Mouse (Mus musculus) midbrain, embryonic 14.5 days (tissue): ENCODE results near the gene Ugt2b1. TPM values are rescaled to one million over a fixed set of nuclear protein-coding genes. Genes with fewer than 3 reads are reported as not detected.

Source experiments
- ATAC-seq: fragments of 200-750 bp; cut with Nextera tagmentation; 2 replicates; pipeline ENCODE4 v1.8.0; 2017; ENCODE audit warnings: moderate number of reproducible peaks, moderate library complexity; ENCODE audit not compliant: low FRiP score, low TSS enrichment
- DNase-seq: peaks from one replicate; pipeline ENCODE4 v3.0.0-alpha.2; 2015
- H3K27ac ChIP-seq: fragments of 300-500 bp; sonication (generic); replicated peaks from 2 replicates; pipeline ENCODE4 v1.5.1; 2014; ENCODE audit warnings: mild to moderate bottlenecking, low read depth, low read length, moderate library complexity
- H3K27me3 ChIP-seq: fragments of 300-500 bp; sonication (generic); 2 replicates; pipeline ENCODE4 v1.6.1; 2014; ENCODE audit warnings: low read length, control low read depth, mixed read lengths; ENCODE audit not compliant: control insufficient read depth, insufficient read depth
- H3K36me3 ChIP-seq: fragments of 300-500 bp; sonication (generic); 2 replicates; pipeline ENCODE4 v1.6.1; 2014; ENCODE audit warnings: low read length, control low read depth; ENCODE audit not compliant: control insufficient read depth, insufficient read depth
- H3K4me1 ChIP-seq: fragments of 300-500 bp; sonication (generic); 2 replicates; pipeline ENCODE4 v1.6.1; 2014; ENCODE audit warnings: mild to moderate bottlenecking, antibody characterized with exemption, low read length, control low read depth; ENCODE audit not compliant: control insufficient read depth, insufficient read depth
- H3K4me2 ChIP-seq: fragments of 300-500 bp; sonication (generic); 2 replicates; pipeline ENCODE4 v1.6.1; 2014; ENCODE audit warnings: mild to moderate bottlenecking, low read length, moderate library complexity
- H3K4me3 ChIP-seq: fragments of 300-500 bp; sonication (generic); replicated peaks from 2 replicates; pipeline ENCODE4 v1.5.1; 2014; ENCODE audit warnings: low read depth, low read length
- H3K9ac ChIP-seq: fragments of 300-500 bp; sonication (generic); replicated peaks from 2 replicates; pipeline ENCODE4 v1.6.1; 2014; ENCODE audit warnings: mild to moderate bottlenecking, low read length, moderate library complexity
- H3K9me3 ChIP-seq: fragments of 300-500 bp; sonication (generic); 2 replicates; pipeline ENCODE4 v1.6.1; 2016; ENCODE audit warnings: low read length, control low read depth, mixed read lengths; ENCODE audit not compliant: control insufficient read depth
- WGBS: fragments of 180-500 bp; shearing (Covaris S2); extraction: QIAGEN DNeasy Blood & Tissue Kit; methylation state at CpG from one replicate; pipeline ENCODE4 v1.1.7; 2014; 5-methylcytosine and 5-hydroxymethylcytosine counted together
- polyA plus RNA-seq: library from polyadenylated mRNA; unstranded; fragments of >200 nt; fragmentation: Nextera tagmentation; extraction: Ambion mirVana; gene quantifications from 2 replicates; pipeline ENCODE4 v1.2.1, GENCODE M21; 2014

The Ugt2b1 gene
- polyA plus RNA-seq, 1 experiment from 2014 or later = not detected

- no peaks in the 10 kb centered on the region for H3K4me1 ChIP-seq
- H3K9ac ChIP-seq = no peak overlapping the region
- no peak overlapping the region for H3K4me3 ChIP-seq
- H3K27ac ChIP-seq = no peak overlapping the region
- ATAC-seq (no peak), DNase-seq (no peak)
- H3K36me3 ChIP-seq = no peaks in the 10 kb centered on the region
- H3K9me3 ChIP-seq = no peaks in the 10 kb centered on the region
- no peaks in the 10 kb centered on the region for H3K27me3 ChIP-seq
- no peak overlapping the region for H3K4me2 ChIP-seq
- 67% methylated on average over 1 of the region's 1 CpGs for WGBS
These were observed 15.6 kb downstream of the Ugt2b1 start for GRCm38 (mm10) chr5:86910770-86911169.

GRCm38 (mm10) chr5:86906758-86907157 is 19.6 kb downstream of the Ugt2b1 start, which contains the start of gene Ugt2b34:
Ugt2b34 (minus strand) TSS chr5:86906937.
- DNase-seq (no peak), ATAC-seq (no peak)
- WGBS = 59% methylated on average over 1 of the region's 1 CpGs
- no peak within 1 kb of the TSS for H3K4me3 ChIP-seq
- no peaks in the 10 kb centered on the region for H3K36me3 ChIP-seq
- H3K9ac ChIP-seq = no peak within 1 kb of the TSS
- H3K27ac ChIP-seq = no peak within 1 kb of the TSS
- no peaks in the 10 kb centered on the region for H3K27me3 ChIP-seq
- no peaks in the 10 kb centered on the region for H3K4me1 ChIP-seq
- no peaks in the 10 kb centered on the region for H3K9me3 ChIP-seq
- no peak within 1 kb of the TSS for H3K4me2 ChIP-seq

GRCm38 (mm10) chr5:86889933-86890332 is 36.4 kb downstream of the Ugt2b1 start:
- WGBS = 83% methylated on average over 1 of the region's 1 CpGs
- Histone ChIP-seq H3K9me3 (no peaks in the 10 kb centered on the region), H3K9ac (no peak overlapping the region), H3K27ac (no peak overlapping the region), H3K4me3 (no peak overlapping the region), H3K4me1 (no peaks in the 10 kb centered on the region), H3K4me2 (no peak overlapping the region), H3K27me3 (no peaks in the 10 kb centered on the region), H3K36me3 (no peaks in the 10 kb centered on the region)
- ATAC-seq (no peak), DNase-seq (no peak)

DNA sequence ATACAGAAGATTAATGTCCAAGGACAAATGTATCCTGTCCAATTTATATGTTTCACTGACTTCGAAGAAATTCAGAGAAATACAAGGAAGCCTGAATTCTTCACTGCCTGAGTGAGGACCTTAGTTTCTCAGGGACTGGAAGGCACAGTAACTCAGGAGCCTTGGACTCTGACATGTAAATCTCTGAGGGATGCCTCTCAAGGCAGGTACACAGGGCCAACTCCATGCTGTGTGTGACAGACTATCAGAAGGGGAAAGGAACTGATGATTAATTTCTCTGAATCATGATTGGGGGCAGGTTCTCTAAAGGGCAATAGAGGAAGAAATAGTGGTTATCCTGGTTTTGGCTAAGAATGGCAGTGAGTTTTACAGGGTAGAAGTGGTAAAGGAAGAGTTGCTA is 37.9 kb downstream of the Ugt2b1 start:
- 81% methylated on average over 1 of the region's 1 CpGs for WGBS
- H3K9ac ChIP-seq = no peak overlapping the region
- ATAC-seq = no peak

DNA sequence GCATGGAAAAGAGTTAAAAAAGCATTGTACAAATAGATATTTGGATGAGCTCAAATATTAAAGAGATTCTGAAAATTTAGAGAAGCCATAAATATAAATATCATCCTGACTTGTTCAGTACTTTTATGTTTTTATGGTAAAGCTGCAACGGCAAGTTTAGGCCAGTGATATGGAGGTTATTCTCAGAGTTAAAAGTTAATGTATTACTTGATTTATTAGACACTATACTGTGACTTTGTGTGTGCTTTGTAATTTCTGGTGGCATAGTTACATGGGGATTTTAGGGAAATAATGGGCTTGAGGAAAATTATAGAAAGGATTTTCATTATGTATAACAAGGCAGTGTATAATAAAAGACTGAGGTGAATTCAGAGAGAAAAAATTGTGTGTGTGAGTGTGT is 39.2 kb downstream of the Ugt2b1 start:
- H3K27ac ChIP-seq = no peak overlapping the region
- H3K9me3 ChIP-seq = no peaks in the 10 kb centered on the region
- H3K4me1 ChIP-seq = no peaks in the 10 kb centered on the region
- no peak overlapping the region for H3K4me3 ChIP-seq
- no peaks in the 10 kb centered on the region for H3K36me3 ChIP-seq
- no peak overlapping the region for H3K9ac ChIP-seq
- 82% methylated on average over 1 of the region's 1 CpGs for WGBS
- H3K4me2 ChIP-seq = no peak overlapping the region
- no peak for DNase-seq
- no peaks in the 10 kb centered on the region for H3K27me3 ChIP-seq
- no peak for ATAC-seq

More for the DNA sequence above, 37.9 kb downstream of the Ugt2b1 start:
- H3K4me2 ChIP-seq = no peak overlapping the region
- H3K36me3 ChIP-seq = no peaks in the 10 kb centered on the region
- no peaks in the 10 kb centered on the region for H3K9me3 ChIP-seq
- no peak overlapping the region for H3K27ac ChIP-seq
- H3K4me3 ChIP-seq = no peak overlapping the region
- no peak for DNase-seq
- H3K4me1 ChIP-seq = no peaks in the 10 kb centered on the region
- H3K27me3 ChIP-seq = no peaks in the 10 kb centered on the region

GRCm38 (mm10) chr5:86886620-86887019 is 39.7 kb downstream of the Ugt2b1 start:
- no peak overlapping the region for H3K9ac ChIP-seq
- no peaks in the 10 kb centered on the region for H3K4me1 ChIP-seq
- peak; percentile 65 for DNase-seq
- ATAC-seq = no peak
- WGBS = 54% methylated on average over 3 of the region's 3 CpGs
- H3K4me3 ChIP-seq = no peak overlapping the region
- H3K9me3 ChIP-seq = no peaks in the 10 kb centered on the region
- no peak overlapping the region for H3K4me2 ChIP-seq
- no peaks in the 10 kb centered on the region for H3K27me3 ChIP-seq
- no peaks in the 10 kb centered on the region for H3K36me3 ChIP-seq
- H3K27ac ChIP-seq = no peak overlapping the region

DNA sequence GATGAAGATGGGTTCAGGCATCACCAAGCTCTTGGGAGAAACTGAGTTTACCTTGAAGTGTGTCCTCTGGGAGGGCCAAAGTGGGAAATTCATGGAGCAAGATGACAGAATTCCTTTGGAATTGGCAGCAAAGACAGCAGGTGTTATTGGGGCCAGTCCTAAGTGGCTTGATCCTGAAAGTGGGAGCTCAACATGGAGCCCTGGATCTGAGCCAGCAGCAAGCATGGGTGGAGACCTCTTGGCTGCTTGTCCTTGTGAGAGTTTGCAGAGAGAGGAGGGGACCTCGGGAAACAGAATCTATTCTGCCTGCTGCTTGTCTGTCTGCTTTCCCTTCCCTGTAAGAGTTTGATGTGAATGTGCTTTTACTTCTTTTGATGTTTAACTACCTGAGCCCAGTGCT is 54.5 kb downstream of the Ugt2b1 start:
- no peak for ATAC-seq

More for the DNA sequence above, 54.5 kb downstream of the Ugt2b1 start:
- no peaks in the 10 kb centered on the region for H3K4me1 ChIP-seq
- no peak for DNase-seq
- 62% methylated on average over 1 of the region's 1 CpGs for WGBS
- no peak overlapping the region for H3K27ac ChIP-seq
- no peak overlapping the region for H3K4me2 ChIP-seq
- H3K9ac ChIP-seq = no peak overlapping the region
- no peaks in the 10 kb centered on the region for H3K9me3 ChIP-seq
- no peaks in the 10 kb centered on the region for H3K27me3 ChIP-seq
- no peak overlapping the region for H3K4me3 ChIP-seq
- no peaks in the 10 kb centered on the region for H3K36me3 ChIP-seq

Other genes with a start within 250 kb of the Ugt2b1 start
- not detected in 2 replicates for gene Tmprss11e, start 180.7 kb downstream of the Ugt2b1 start, polyA plus RNA-seq
- gene Ythdc1, start 122.3 kb downstream of the Ugt2b1 start, polyA plus RNA-seq = 44.4 and 50.1 TPM in 2 replicates
- gene Ugt2b34, start 19.6 kb downstream of the Ugt2b1 start, polyA plus RNA-seq = not detected in 2 replicates
- not detected in 2 replicates for gene Ugt2b35, start 74.3 kb upstream of the Ugt2b1 start, polyA plus RNA-seq
- not detected in 2 replicates for gene Ugt2b36, start 166.0 kb upstream of the Ugt2b1 start, polyA plus RNA-seq
- gene Ugt2b5, start 213.8 kb upstream of the Ugt2b1 start, polyA plus RNA-seq = not detected in 2 replicates